Mouse (Mus musculus): ENCODE data around the gene Gnb2. TPM values are rescaled to one million over a fixed set of nuclear protein-coding genes. Genes with fewer than 3 reads are reported as not detected.

Gene Gnb2
- total RNA-seq, 2 experiments from 2014 or later: 483 to 529 TPM

- DNase-seq (ENCODE audit: low spot score in 2 of 2): peak in 1 of 2 experiments; percentile 13
These were observed 8.6 kb upstream of the Gnb2 start for GRCm38 (mm10) chr5:137541768-137542540.

GRCm38 (mm10) chr5:137540991-137541390 lies 7.7 kb upstream of the Gnb2 start:
- DNase-seq (ENCODE audit: low spot score in 2 of 2): peak in 1 of 2 experiments; percentile 10

GRCm38 (mm10) chr5:137539291-137539801 lies 6.0 kb upstream of the Gnb2 start:
- DNase-seq (ENCODE audit: low spot score in 2 of 2): peak in 1 of 2 experiments; percentile 11

GRCm38 (mm10) chr5:137537461-137537860 lies 4.2 kb upstream of the Gnb2 start:
- DNase-seq (ENCODE audit: low spot score in 2 of 2): peak in 1 of 2 experiments; percentile 11

- no peak for DNase-seq (ENCODE audit: low spot score in 2 of 2)
These were observed 2.0 kb upstream of the Gnb2 start for GRCm38 (mm10) chr5:137535318-137535717.

- DNase-seq (ENCODE audit: low spot score in 2 of 2): no peak
These were observed 1.5 kb upstream of the Gnb2 start for GRCm38 (mm10) chr5:137534762-137535161.

- DNase-seq (ENCODE audit: low spot score in 2 of 2): no peak
These were observed 548 bp downstream of the Gnb2 start for GRCm38 (mm10) chr5:137532808-137533116.

GRCm38 (mm10) chr5:137532131-137532807 lies 1.0 kb downstream of the Gnb2 start:
- DNase-seq (ENCODE audit: low spot score in 2 of 2): peak in 1 of 2 experiments; percentile 40

- peak in 1 of 2 experiments; percentile 74 for DNase-seq (ENCODE audit: low spot score in 2 of 2)
These were observed 1.7 kb downstream of the Gnb2 start for GRCm38 (mm10) chr5:137531414-137532130.

- peak; percentile 81 to 87 for DNase-seq (ENCODE audit: low spot score in 2 of 2)
These were observed 2.5 kb downstream of the Gnb2 start for GRCm38 (mm10) chr5:137530588-137531413.

GRCm38 (mm10) chr5:137530075-137530474 lies 3.2 kb downstream of the Gnb2 start:
- no peak for DNase-seq (ENCODE audit: low spot score in 2 of 2)

- DNase-seq (ENCODE audit: low spot score in 2 of 2): peak in 1 of 2 experiments; percentile 16
These were observed 3.9 kb downstream of the Gnb2 start for GRCm38 (mm10) chr5:137529221-137529995.

GRCm38 (mm10) chr5:137528247-137528968 lies 4.9 kb downstream of the Gnb2 start:
- DNase-seq (ENCODE audit: low spot score in 2 of 2): no peak

- no peak for DNase-seq (ENCODE audit: low spot score in 2 of 2)
These were observed 5.9 kb downstream of the Gnb2 start for GRCm38 (mm10) chr5:137527413-137527812.

GRCm38 (mm10) chr5:137526192-137526936 lies 6.9 kb downstream of the Gnb2 start:
- DNase-seq (ENCODE audit: low spot score in 2 of 2): peak in 1 of 2 experiments; percentile 23

GRCm38 (mm10) chr5:137525511-137525910 lies 7.8 kb downstream of the Gnb2 start:
- DNase-seq (ENCODE audit: low spot score in 2 of 2): peak in 1 of 2 experiments; percentile 26

GRCm38 (mm10) chr5:137524671-137525070 lies 8.6 kb downstream of the Gnb2 start:
- DNase-seq (ENCODE audit: low spot score in 2 of 2): peak in 1 of 2 experiments; percentile 15

GRCm38 (mm10) chr5:137524251-137524515 lies 9.1 kb downstream of the Gnb2 start:
- peak in 1 of 2 experiments; percentile 28 for DNase-seq (ENCODE audit: low spot score in 2 of 2)

Measured in gastrocnemius, postnatal 4 days (tissue).